Mouse (Mus musculus) brain, embryonic 14.5 days (tissue): Measurements from ENCODE around the gene Vapb.

Source experiments
- CTCF ChIP-seq: fragments of 200-500 bp; IDR thresholded peaks from 2 replicates; pipeline ENCODE4 v1.5.1; 2012; ENCODE audit warnings: inconsistent platforms, mild to moderate bottlenecking, moderate library complexity, borderline replicate concordance; ENCODE audit not compliant: insufficient read depth, insufficient read length; ENCODE audit errors: extremely low read depth
- POLR2A ChIP-seq: fragments of 200-500 bp; IDR thresholded peaks from 2 replicates; pipeline ENCODE4 v1.6.1; 2012; ENCODE audit warnings: mild to moderate bottlenecking, inconsistent platforms, borderline replicate concordance; ENCODE audit not compliant: poor library complexity, insufficient read depth, insufficient read length, severe bottlenecking; ENCODE audit errors: extremely low read depth

DNA sequence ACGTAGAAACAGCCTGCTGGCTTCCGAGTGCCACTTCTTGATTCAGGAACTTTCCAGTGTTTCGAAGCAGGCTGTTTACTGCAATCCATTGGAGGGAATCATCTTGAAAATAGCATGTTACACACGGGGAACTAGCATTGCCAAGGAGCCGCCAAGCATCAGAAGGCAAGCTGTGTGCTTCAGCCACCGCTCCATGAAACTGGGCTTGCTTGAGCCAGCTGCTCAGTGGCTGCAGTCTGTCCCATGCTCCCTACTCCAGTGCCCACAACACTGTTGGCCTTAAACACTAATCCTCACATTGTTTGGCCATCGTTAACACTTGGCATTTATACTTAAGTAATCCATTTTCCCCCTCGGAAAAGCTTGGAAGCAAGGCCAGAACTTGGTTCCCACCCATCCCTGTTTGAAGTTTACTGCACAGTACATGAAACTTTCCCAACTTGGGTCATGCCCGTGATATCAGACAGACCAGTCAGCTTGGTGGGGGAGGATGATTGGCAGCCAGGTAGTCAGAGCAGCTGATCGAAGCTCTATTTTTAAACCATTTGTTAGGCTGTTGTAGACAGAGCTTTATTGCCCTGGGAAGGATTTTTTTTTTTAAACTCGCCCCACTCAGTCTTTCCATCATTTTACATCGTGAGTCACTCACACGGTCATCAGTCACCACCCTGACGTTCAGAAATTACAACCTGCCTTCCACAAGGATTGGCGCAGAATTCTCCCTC lies 31.3 kb upstream of the Vapb start:
- no peak for TF ChIP-seq CTCF
- no peak for TF ChIP-seq POLR2A
